Mouse (Mus musculus) c-Kit-positive CD71-negative TER-119-negative erythroid progenitor cells, embryonic 14.5 days (primary cell): Measurements from ENCODE around the gene Fbl.
"Not testable (repeated sequence)": the region's sequence is repeated elsewhere in the genome, so short reads cannot be mapped to it uniquely, and the experiment has no call there.

ENCODE experiments used
- DNase-seq: peaks from one replicate; pipeline ENCODE4 v3.0.0-alpha.2; 2013; ENCODE audit warnings: low read depth

Fbl gene

GRCm38 (mm10) chr7:28169489-28170422 lies at the start of gene Fbl:
Gene Fbl (plus strand): TSS chr7:28169710.
- DNase-seq, result peak; percentile 86

GRCm38 (mm10) chr7:28129166-28129565 lies 40.3 kb upstream of the Fbl start, which contains the start of gene 9530053A07Rik:
Gene 9530053A07Rik (plus strand): TSS chr7:28129466.
- no peak for DNase-seq

GRCm38 (mm10) chr7:28137613-28138012 lies 31.9 kb upstream of the Fbl start:
- DNase-seq, result peak; percentile 12

GRCm38 (mm10) chr7:28148263-28148662 lies 21.2 kb upstream of the Fbl start:
- DNase-seq, result peak; percentile 55

GRCm38 (mm10) chr7:28149841-28150240 lies 19.7 kb upstream of the Fbl start:
- no peak for DNase-seq

- no peak for DNase-seq
Observed at GRCm38 (mm10) chr7:28151584-28152221, 17.8 kb upstream of the Fbl start.

GRCm38 (mm10) chr7:28153595-28153994 lies 15.9 kb upstream of the Fbl start:
- not testable (repeated sequence) for DNase-seq

- DNase-seq, result no peak
Observed at GRCm38 (mm10) chr7:28159292-28159691, 10.2 kb upstream of the Fbl start.

- no peak for DNase-seq
Observed at GRCm38 (mm10) chr7:28159893-28160292, 9.6 kb upstream of the Fbl start.

GRCm38 (mm10) chr7:28161163-28161749 lies 8.3 kb upstream of the Fbl start:
- DNase-seq, result no peak

GRCm38 (mm10) chr7:28165406-28165805 lies 4.1 kb upstream of the Fbl start:
- no peak for DNase-seq

- DNase-seq, result peak; percentile 65
Observed at GRCm38 (mm10) chr7:28168320-28169115, 992 bp upstream of the Fbl start.

- no peak for DNase-seq
Observed at GRCm38 (mm10) chr7:28175358-28175757, 5.8 kb downstream of the Fbl start.

- peak; percentile 97 for DNase-seq
Observed at GRCm38 (mm10) chr7:28179228-28179627, 9.7 kb downstream of the Fbl start, which contains the start of gene Dyrk1b. Gene Dyrk1b (plus strand): TSS chr7:28179469.

- peak; percentile 89 for DNase-seq
Observed at GRCm38 (mm10) chr7:28179741-28180377, 10.3 kb downstream of the Fbl start.

GRCm38 (mm10) chr7:28180890-28181289 lies 11.4 kb downstream of the Fbl start:
- no peak for DNase-seq

- DNase-seq, result no peak
Observed at GRCm38 (mm10) chr7:28181376-28181775, 11.9 kb downstream of the Fbl start.

GRCm38 (mm10) chr7:28182320-28182719 lies 12.8 kb downstream of the Fbl start:
- no peak for DNase-seq

- DNase-seq, result no peak
Observed at GRCm38 (mm10) chr7:28185884-28186283, 16.4 kb downstream of the Fbl start.

GRCm38 (mm10) chr7:28186631-28187030 lies 17.1 kb downstream of the Fbl start:
- no peak for DNase-seq

- DNase-seq, result no peak
Observed at GRCm38 (mm10) chr7:28191489-28191888, 22.0 kb downstream of the Fbl start.
